In the genomic region with DNA sequence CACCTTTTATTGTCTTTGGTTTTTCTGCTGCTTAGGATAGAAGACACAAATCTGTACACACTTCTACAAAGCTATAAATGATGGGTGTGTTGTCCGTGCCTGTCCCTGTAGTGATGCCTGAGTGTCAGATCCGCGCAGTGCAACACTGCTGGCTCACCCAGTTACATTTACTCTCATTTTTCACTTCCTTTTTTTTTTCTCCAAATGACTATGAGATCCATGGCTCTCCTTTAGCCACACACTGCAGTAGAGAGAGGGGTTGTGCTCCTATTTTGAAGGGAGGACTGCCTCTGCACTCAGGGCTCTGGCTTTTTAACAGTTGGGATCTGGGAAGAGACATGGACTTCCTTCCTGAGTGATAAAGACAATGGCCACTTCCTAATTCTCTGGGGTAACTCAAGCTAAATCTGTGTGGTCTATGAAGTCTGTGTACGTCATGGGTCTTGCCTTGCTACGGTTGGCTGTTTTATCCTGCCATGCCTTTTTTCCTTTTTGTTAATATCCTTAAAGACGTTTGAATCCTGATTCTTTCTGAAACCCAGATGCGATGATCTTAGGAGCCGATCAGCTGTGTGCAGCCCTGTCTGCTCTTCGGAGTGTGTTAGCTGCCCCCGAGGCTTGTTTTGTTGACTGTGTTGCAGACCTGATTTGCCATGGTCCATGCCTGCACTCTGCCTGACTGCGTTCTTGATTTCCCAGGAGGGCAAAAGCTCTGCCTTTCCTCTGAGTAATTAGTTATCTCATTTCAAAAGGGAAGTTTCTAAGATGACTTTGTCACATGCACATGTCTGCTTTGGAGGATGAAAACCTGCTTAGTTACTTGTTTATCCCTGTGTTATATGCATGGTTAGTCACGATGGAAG, we compare ENCODE assay signal across 8 mouse cellular contexts.
A peak's percentile ranks its signal among the peaks of the same experiment; 100 is the strongest.
DNase-seq lines count a peak whose midpoint lies in the region; ATAC-seq and TF ChIP-seq lines count a peak whose summit lies in the region.

No protein-coding gene starts in this region.

- WGBS in kidney, adult 2 months = 34% methylated on average over 12 of the region's 12 CpGs
- 53% methylated on average over 12 of the region's 12 CpGs for WGBS in heart, embryonic 16.5 days
- WGBS in midbrain, embryonic 12.5 days = 36% methylated on average over 12 of the region's 12 CpGs

- peak; percentile 55 for ATAC-seq in heart, embryonic 16.5 days (replicated peaks; ENCODE audit: extremely low read depth, insufficient read depth, low FRiP score)
- ATAC-seq in midbrain, embryonic 12.5 days (ENCODE audit: low FRiP score, low read depth) = peak; percentile 84
- no peak for ATAC-seq in erythroid progenitor cell, adult 5-6 weeks (replicated peaks; ENCODE audit: low FRiP score, poor library complexity, severe bottlenecking)

- H3K27ac ChIP-seq in kidney, adult 2 months (ENCODE audit: insufficient read depth, low read depth, low read length) = peak overlapping the region; percentile 53
- peak overlapping the region; percentile 76 for H3K27ac ChIP-seq in heart, embryonic 16.5 days (ENCODE audit: low read length)
- peak overlapping the region; percentile 78 for H3K27ac ChIP-seq in midbrain, embryonic 12.5 days (replicated peaks)

- TF ChIP-seq CTCF in kidney, adult 2 months (conservative IDR thresholded peaks at IDR 0.05; ENCODE audit: insufficient read depth, insufficient read length, low read depth, low read length) = no peak

- H3K27me3 ChIP-seq in kidney, adult 2 months (replicated peaks; ENCODE audit: control insufficient read depth, insufficient read depth, low read length) = no peaks in the 10 kb centered on the region
- H3K27me3 ChIP-seq in heart, embryonic 16.5 days (ENCODE audit: control insufficient read depth, insufficient read depth, low read length) = no peaks in the 10 kb centered on the region
- H3K27me3 ChIP-seq in midbrain, embryonic 12.5 days = no peaks in the 10 kb centered on the region

- H3K4me2 ChIP-seq in heart, embryonic 16.5 days (ENCODE audit: low read depth, low read length) = peak overlapping the region; percentile 24
- H3K4me2 ChIP-seq in midbrain, embryonic 12.5 days (replicated peaks) = peak overlapping the region; percentile 31

- DNase-seq in kidney, adult 2 months = peak; percentile 62
- no peak for DNase-seq in kidney, postnatal 14 days
- DNase-seq in embryo, embryonic 10.5 days (ENCODE audit: low spot score) = peak; percentile 51
- no peak for DNase-seq in adrenal gland, postnatal 25 days
- DNase-seq in cerebellum, postnatal 36 days = no peak

- H3K9me3 ChIP-seq in heart, embryonic 16.5 days (replicated peaks; ENCODE audit: control insufficient read depth, low read length) = no peaks in the 10 kb centered on the region
- H3K9me3 ChIP-seq in midbrain, embryonic 12.5 days = no peaks in the 10 kb centered on the region

- TF ChIP-seq POLR2A in kidney, adult 2 months (IDR thresholded peaks at IDR 0.05; ENCODE audit: low read depth, low read length) = no peak

- no peaks in the 10 kb centered on the region for H3K36me3 ChIP-seq in kidney, adult 2 months (ENCODE audit: control insufficient read depth, insufficient read depth, low read length)
- no peaks in the 10 kb centered on the region for H3K36me3 ChIP-seq in heart, embryonic 16.5 days (ENCODE audit: control insufficient read depth, insufficient read depth)
- no peaks in the 10 kb centered on the region for H3K36me3 ChIP-seq in midbrain, embryonic 12.5 days

- no peak overlapping the region for H3K9ac ChIP-seq in heart, embryonic 16.5 days (ENCODE audit: low read length)
- H3K9ac ChIP-seq in midbrain, embryonic 12.5 days (replicated peaks) = no peak overlapping the region; the same call in 1 of the 2 replicates

- peaks cover 6% of the 10 kb centered on the region; the same call in 1 of the 2 replicates for H3K4me1 ChIP-seq in kidney, adult 2 months (ENCODE audit: control insufficient read depth, insufficient read depth, low read length)
- H3K4me1 ChIP-seq in heart, embryonic 16.5 days (ENCODE audit: control insufficient read depth, insufficient read depth, low read length) = peaks cover 31% of the 10 kb centered on the region
- H3K4me1 ChIP-seq in midbrain, embryonic 12.5 days = peaks cover 46% of the 10 kb centered on the region

- no peak overlapping the region; the same call in 1 of the 2 replicates for H3K4me3 ChIP-seq in kidney, adult 2 months (ENCODE audit: insufficient read depth, low read depth, low read length)
- no peak overlapping the region for H3K4me3 ChIP-seq in heart, embryonic 16.5 days (ENCODE audit: low read length)
- no peak overlapping the region for H3K4me3 ChIP-seq in midbrain, embryonic 12.5 days

Comparison
In these comparisons a context has a peak if more than half of its experiments do, and no peak if none do; other contexts are left out.
1. DNase-seq: peak in kidney, adult 2 months (single experiment) and embryo, embryonic 10.5 days (single experiment); none in kidney, postnatal 14 days (single experiment), adrenal gland, postnatal 25 days (single experiment) and cerebellum, postnatal 36 days (0 of 2).
2. Peak in every context shown above with its lines, with median percentiles within 50 percentile points of each other: H3K27ac ChIP-seq.